Mouse (Mus musculus): ENCODE results near the gene H2-K1. TPM values are rescaled to one million over a fixed set of nuclear protein-coding genes. Genes with fewer than 3 reads are reported as not detected.
"Not testable (repeated sequence)": the region's sequence is repeated elsewhere in the genome, so short reads cannot be mapped to it uniquely, and the experiment has no call there.

Gene H2-K1
- polyA plus RNA-seq, 1 experiment, result 5,020 TPM

DNA sequence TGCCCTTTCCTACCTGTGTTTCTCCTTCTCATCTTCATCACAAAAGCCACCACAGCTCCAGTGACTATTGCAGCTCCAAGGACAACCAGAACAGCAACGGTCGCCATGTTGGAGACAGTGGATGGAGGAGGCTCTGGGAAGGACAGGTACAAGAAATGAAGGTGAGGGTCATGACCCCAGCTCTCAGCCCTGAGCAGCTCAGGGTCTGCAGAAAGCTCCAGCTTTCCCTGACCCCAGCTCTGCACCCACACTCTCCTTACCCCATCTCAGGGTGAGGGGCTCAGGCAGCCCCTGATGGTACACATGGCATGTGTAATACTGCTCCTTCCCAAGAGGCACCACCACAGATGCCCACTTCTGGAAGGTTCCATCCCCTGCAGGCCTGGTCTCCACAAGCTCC lies 3.1 kb downstream of the H2-K1 start:
- DNase-seq (ENCODE audit: low read depth, low spot score), result not testable (repeated sequence)
- 93% methylated on average over 2 of the region's 2 CpGs for WGBS

DNA sequence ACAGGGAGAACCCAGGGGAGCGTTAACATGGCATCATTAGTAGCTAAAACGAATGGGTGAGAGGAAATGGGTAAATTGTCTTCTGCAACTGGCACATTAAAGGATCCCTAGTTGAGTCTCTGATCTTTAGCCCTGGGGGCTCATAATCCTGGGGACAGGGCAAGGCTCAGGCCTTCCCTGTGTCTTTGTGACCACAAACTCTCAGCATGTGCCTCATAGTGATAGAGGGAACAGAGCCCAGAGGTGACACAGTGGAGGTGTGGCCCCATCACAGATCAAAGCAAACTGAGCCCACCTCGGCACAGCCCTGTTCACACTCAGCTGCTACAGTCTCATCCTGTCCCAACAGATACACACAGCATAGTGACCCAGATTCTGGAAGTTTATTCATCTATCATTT lies 4.5 kb downstream of the H2-K1 start:
- DNase-seq (ENCODE audit: low read depth, low spot score), result no peak
- 64% methylated on average over 3 of the region's 3 CpGs for WGBS

DNA sequence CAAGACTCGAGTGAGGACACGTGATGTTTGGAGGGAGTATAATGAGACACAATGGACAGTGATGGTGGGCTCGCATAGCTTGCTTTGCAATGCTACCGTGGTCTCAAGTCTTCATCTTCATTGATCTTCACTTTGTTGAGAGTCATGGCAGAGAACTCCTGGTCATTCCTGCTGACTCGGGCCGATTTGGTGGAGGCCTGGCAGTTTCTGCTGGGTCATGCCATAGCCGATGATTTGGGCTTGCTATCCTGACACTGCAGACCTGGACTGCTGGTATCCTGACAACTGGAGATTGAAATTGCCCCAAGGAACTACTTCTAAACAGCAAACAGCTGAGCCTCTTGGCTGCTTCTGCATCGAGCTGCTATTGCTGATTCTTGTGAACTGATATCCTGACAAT lies 5.2 kb downstream of the H2-K1 start:
- 94% methylated on average over 8 of the region's 8 CpGs for WGBS
- no peak for DNase-seq (ENCODE audit: low read depth, low spot score)

DNA sequence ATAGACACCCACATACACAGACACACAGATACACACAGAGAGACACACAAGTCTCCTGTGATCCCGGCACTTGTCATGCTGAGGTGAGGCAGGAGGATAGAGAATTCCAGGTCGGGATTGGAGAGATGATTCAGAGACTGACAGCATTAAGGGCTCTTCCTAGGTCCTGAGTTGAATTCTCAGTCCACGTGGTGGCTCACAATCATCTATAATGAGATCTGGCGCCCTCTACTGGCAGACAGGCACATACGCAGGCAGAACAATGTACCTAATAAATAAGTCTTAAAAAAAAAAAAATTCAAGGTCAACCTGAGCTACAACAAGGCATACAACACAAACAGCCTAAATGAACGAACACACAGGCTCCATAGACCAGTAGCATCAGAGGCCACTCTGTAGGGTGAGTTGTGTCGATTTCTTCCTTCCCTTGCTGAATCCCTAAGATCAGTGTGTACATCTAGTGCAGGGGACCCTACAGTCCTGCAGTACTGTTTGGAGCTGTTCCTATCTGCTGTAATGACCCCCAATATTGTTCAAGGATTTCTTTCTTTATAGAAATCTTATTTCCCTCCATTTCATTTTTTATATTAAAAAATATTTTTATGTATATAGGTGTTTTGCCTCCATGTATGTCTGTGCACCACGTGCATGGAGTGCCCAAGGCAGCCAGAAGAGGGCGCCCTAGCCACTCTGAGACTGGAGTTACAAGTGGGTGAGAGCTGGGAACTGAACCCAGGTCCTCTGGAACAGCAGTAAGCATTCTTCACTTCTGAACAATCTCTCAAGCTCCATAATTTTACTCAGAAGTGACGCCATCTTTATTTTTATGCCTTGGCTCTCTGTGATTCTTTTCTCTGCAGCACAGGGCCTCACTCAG lies 8.1 kb downstream of the H2-K1 start:
- 30% methylated on average over 10 of the region's 10 CpGs for WGBS
- DNase-seq (ENCODE audit: low read depth, low spot score), result no peak

DNA sequence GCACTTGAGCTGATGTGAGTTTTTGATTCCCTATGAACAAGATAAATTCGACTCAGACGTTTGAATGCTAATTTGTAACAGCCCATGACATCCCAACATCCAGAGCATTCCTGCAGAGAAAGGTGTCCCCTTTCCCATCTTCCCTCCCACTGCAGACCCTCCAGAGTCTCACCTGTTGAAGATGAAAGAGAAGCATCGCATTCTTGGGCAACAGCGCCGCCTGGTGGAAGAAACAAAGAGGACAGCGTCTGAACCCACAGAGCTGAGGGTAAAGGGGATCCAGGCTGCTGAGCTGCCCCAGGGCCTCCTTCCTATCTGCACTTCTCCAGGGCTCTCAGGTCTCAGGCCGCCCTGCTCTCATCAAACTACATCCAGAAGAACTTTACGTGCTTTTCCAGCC lies 18.0 kb downstream of the H2-K1 start:
- not testable (repeated sequence) for DNase-seq (ENCODE audit: low read depth, low spot score)
- WGBS, result 8% methylated on average over 8 of the region's 8 CpGs

DNA sequence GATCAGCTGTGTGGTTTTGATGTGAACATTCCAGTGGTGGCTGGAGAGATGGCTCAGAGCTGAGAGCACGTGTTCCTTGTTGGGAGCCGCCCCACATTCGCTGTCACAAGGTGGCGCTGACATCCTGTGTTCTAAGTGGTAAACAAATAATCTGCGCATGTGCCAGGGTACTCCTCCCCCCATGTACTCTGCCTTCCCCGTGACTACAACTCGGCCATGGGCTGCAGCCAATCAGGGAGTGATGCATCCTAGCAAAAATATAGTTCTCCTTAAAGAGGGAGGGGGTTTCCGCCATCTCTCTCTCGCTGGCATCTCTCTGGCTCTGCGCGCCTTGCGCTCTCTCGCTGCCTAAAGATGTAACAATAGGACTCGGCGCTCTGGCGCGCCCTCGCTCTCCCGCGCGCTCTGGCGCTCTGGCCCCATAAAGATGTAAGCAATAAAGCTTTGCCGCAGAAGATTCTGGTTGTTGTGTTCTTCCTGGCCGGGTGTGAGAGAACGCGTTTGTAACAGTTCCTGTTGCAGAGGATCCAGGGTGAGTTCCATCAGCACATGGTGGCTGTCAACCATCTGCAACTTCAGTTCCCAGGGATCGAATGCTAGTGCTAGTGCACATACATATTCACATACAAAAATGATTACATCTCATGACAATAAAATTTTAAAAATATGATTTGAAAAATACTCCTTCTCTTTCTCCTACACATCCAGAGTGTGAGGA lies 18.8 kb downstream of the H2-K1 start:
- WGBS, result under 1% methylated on average over 27 of the region's 27 CpGs
- peak; percentile 81 for DNase-seq (ENCODE audit: low read depth, low spot score)

DNA sequence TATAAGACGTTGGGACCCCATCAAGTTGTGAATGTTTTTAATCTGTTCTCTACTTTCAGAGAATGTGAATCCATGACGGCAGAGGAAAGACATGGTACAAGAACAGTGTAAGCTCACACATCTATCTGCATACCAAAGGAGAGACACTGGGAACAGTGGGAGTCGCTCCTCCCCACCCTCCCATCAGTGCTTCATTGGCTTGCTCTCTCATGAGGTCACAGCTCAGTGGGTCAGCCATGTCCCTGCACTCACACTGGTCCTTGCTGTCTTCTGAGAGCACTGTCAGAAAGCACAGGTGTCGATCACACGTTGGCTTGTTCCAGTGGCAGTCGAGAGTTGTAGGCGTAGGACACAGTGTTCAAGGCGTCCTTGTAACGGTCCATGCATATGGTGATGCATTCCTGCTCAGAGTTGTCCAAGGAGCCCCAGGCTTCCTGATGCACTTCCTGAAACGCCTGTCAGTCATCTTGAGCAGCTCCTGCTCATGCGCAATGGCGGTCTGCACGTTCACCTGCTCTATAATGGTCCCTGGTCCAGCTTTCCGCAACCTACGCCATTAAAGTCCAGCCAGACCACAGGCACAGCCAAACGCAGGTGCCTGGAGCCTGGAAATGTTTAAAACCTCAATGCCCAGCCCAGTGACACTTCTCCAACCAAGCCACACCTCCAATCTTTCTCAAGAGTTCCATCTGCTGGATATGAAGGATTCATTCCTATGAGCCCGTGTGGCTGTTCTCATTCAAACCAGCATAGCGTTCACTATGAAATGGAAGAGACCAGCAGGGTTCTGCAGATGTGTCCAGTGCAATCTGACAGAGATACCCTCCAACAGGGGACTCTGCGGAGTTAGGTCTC lies 19.7 kb downstream of the H2-K1 start:
- 78% methylated on average over 19 of the region's 19 CpGs for WGBS
- no peak for DNase-seq (ENCODE audit: low read depth, low spot score)

DNA sequence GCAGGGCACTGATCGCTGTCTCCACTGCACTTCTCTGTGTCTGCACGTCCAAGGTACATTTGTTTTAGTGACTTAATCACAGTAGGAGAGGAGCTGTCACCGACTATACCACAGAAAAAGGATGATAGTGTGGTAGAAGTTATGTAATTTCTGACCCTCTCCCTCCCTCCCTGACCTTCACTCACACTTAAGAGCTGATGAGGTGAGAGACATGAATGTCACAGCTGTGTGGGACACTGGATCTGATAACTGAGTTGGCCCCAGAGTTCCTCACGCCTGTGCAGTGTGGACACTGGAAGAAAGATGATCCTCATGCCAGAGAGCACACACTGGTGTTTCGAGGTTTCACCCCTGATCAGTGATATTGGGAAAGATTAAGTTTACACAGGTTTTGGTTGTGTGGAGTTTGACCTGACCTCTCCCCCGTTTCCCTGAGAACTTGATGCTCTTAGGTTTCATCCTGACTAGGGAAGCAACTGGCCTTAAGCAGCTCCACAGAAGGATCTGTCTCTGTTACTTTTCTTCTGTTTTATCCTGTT lies 20.6 kb downstream of the H2-K1 start:
- 59% methylated on average over 6 of the region's 6 CpGs for WGBS
- DNase-seq (ENCODE audit: low read depth, low spot score), result no peak

DNA sequence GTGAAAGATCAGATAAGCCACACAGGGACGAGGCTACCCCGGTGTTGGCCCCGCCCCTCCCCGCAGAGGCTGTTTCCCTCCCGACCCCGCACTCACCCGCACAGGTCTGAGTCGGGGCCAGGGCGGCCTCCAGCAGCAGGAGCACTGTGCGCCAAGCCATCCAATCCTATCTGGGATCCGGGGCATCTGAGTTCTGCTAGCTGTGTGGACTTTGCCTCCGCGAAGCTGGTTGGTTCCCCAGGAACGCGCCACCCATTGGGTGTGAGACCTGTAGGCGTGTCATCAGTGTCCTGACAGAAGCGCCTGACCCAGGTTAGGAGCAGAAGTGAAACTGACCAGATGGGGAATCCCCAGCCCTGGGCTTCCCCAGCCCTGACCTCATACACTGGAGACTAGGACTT lies 21.5 kb downstream of the H2-K1 start:
- DNase-seq (ENCODE audit: low read depth, low spot score), result peak; percentile 93
- WGBS, result under 1% methylated on average over 17 of the region's 17 CpGs

DNA sequence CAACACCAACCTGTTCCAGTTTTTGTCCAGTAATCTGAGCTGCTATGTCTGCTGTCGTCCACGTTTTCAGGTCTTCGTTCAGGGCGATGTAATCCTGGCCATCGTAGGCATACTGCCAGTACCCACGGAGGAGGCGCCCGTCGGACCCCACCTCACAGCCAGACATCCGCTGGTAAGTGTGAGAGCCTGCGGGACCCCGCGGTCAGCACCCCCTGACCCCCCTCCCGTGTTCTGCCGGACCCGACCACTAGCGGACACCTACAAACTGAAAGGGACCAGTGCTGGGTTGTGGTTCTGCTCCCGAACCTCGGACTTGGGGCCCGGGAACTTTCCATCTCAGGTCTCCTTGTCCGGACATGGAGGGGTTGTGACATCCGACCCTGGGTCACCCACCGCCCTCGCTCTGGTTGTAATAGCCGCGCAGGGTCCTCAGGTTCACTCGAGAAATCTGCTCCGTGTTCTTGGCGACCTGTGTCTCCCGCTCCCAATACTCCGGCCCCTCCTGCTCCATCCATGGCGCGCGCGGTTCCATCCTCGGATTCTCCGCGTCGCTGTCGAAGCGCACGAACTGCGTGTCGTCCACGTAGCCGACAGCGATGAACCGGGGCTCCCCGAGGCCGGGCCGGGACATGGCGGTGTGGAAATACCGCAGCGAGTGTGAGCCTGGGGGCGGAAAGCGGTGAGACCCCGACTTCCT lies 22.1 kb downstream of the H2-K1 start:
- DNase-seq (ENCODE audit: low read depth, low spot score), result no peak
- WGBS, result 4% methylated on average over 57 of the region's 57 CpGs

DNA sequence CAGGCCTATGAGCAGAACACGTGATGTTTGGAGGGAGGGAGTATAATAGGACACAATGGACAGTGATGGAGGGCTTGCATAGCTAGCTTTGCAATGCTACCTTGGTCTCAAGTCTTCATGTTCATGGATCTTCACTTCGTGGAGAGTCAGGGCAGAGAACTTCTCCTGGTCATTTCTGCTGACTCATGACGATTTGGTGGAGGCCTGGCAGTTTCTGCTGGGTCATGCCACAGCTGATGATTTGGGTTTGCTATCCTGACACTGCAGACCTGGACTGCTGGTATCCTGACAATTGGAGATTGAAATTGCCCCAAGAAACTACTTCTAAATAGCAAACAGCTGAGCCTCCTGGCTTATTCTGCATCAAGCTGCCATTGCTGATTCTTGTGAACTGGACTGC lies 26.6 kb downstream of the H2-K1 start:
- 69% methylated on average over 3 of the region's 3 CpGs for WGBS
- no peak for DNase-seq (ENCODE audit: low read depth, low spot score)

DNA sequence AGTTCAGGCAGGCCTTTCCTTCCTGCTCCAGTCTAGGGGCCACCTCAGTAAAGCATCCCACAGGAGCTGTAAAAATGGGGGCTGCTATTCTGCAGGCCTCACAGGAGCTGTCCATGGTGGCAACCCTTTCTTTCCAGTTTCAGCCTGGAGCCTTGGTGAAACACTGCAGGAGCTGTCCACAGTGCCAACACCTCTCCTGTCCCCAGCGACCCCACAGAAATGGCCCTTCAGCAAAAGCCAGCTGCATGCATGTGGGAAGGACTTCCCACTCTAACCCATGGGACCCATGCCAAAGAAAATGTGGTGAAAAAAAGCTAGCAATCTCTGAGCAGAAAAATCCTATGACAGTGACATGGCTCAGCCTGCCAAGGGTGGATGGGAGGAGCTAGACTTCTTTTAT lies 27.5 kb downstream of the H2-K1 start:
- DNase-seq (ENCODE audit: low read depth, low spot score), result no peak
- WGBS, result 11% methylated on average over 1 of the region's 1 CpGs

DNA sequence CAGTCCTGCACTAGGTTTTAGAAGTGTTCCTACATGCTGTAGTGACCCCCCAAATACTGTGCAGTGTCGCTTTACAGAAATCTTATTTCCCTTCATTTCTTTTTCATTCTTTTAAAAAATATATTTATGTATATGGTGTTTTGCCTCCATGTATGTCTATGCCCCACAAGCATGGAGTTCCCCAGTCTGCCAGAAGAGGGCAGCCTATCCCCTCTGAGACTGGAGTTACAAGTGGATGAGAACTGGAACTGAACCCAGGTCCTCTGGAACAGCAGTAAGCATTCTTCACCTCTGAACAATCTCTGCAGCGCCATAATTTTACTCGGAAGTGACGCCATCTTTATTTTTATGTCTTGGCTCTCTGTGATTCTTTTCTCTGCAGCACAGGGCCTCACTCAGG lies 30.8 kb downstream of the H2-K1 start:
- 69% methylated on average over 4 of the region's 4 CpGs for WGBS

DNA sequence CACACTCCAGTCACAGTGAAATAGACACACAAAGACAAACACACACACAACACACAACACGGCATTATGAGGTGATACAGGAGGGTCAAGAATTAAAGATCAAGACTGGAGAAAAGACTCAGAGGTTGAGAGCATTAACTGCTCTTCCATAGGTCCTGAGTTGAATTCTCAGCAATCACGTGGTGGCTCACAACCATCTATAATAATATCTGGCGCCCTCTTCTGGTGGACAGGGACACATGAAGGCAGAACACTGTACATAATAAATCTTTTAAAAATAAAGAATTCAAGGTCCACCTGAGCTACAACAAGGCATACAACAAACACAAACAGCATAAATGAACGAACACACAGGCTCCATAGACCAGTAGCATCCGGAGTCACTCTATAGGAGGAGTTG lies 31.2 kb downstream of the H2-K1 start:
- 23% methylated on average over 5 of the region's 5 CpGs for WGBS
- DNase-seq (ENCODE audit: low read depth, low spot score), result no peak

More for the DNA sequence above, 30.8 kb downstream of the H2-K1 start:
- no peak for DNase-seq (ENCODE audit: low read depth, low spot score)

DNA sequence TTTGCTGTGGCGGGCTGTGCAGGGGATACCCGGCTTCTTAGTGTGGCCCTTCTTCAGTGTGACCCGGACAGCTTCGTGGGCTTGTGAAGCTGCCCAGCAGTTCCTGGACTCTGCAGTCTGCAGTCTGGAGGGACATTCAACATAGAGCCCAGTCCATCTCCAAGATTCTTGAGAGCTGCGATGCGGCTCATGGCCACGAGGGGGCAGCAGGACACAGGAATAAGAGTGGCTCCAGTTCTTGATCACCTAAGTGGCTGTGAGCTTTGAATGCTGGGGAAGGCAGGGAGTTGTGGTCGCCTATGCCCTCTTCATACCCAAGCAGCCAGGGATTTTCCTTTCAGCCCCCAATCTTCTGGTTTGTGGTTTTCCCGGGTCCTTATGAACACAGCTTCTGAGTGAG lies 31.7 kb downstream of the H2-K1 start:
- DNase-seq (ENCODE audit: low read depth, low spot score), result peak; percentile 89
- WGBS, result 2% methylated on average over 9 of the region's 9 CpGs

DNA sequence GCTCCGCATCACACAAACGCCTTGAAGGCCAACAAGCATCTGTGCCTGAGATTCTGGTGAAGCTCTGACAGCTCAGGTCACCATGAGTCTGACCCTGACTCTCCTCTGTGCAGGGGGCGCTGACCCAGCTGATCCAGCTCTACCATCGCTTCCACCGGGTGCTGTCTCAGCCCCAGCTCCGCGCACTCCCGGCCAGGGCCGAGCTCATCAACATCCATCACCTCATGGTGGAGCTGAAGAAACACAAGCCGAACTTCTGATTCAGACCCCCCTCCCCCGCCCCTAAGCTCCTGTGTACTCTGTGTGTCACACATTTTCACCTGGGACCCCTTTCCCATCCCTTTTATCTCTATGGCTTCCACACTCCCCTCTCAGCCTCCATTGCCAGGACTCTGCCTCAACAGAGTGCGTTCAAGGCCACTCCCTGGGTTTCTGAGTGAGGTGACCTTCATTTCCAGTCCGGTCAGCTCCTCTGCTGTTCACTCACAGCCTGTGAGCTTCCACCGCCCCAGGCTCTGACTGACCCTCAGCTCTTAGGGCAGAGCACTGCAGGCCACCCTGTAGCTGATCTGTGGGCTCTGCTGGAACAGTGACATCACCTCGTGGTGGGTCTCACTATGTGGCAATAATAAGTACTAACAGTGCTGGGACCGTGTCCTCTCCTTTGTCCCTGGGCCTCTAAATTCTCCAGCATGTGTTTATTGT lies 34.1 kb downstream of the H2-K1 start:
- WGBS, result 86% methylated on average over 16 of the region's 16 CpGs
- DNase-seq (ENCODE audit: low read depth, low spot score), result no peak

DNA sequence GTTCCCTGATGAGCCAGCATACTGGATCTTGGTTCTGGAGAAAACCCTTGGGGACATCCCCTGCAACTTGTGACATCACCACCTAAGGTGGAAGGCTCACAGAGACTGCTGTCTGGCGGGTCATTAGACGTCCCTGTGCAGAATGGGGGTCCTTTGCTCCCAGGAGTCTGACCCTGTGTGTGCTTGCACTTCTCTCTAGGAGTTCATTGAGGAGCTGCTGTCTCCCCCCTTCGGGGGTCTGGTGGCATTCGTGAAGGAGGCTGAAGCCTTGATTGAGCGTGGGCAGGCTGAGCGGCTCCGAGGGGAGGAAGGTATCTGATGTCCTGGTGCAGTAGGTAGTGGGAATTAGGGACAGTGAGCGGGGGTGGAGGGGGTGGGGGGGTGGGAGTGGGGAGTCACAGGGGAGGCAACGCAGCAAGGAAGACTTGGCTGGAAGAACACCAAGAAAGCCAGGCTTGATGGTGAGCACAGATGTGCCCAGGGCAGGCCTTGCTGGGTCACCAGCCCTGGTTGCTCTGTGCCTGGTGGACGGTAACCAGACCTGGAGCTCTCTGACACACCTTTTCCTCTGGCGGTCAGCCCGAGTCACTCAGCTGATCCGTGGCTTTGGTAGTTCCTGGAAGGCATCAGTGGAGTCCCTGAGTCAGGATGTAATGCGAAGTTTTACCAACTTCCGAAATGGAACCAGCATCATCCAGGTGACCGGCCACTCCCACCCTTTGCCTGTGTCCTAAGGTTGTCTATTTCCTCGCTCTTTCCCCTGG lies 34.9 kb downstream of the H2-K1 start:
- DNase-seq (ENCODE audit: low read depth, low spot score), result no peak
- 89% methylated on average over 17 of the region's 17 CpGs for WGBS

DNA sequence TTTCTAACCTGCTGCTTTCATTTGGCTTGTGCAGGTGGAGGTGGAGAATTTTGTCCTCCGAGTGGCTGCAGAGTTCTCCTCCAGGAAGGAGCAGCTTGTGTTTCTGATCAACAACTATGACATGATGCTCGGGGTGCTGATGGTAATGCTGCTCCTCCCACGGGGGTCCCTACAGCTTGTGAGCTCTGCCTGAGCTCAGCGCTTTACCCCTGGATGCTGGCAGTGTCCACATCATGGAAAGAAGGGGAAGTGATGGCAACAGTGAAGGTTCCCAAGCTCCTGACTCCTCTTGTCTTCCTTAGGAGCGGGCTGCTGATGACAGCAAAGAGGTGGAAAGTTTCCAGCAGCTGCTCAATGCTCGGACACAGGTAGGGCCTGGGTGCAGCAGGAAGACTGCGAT lies 37.3 kb downstream of the H2-K1 start:
- DNase-seq (ENCODE audit: low read depth, low spot score), result no peak
- WGBS, result 93% methylated on average over 7 of the region's 7 CpGs

Measured in large intestine, adult 2 months (tissue).